Mouse (Mus musculus): ENCODE results near the gene Lsamp.

DNA sequence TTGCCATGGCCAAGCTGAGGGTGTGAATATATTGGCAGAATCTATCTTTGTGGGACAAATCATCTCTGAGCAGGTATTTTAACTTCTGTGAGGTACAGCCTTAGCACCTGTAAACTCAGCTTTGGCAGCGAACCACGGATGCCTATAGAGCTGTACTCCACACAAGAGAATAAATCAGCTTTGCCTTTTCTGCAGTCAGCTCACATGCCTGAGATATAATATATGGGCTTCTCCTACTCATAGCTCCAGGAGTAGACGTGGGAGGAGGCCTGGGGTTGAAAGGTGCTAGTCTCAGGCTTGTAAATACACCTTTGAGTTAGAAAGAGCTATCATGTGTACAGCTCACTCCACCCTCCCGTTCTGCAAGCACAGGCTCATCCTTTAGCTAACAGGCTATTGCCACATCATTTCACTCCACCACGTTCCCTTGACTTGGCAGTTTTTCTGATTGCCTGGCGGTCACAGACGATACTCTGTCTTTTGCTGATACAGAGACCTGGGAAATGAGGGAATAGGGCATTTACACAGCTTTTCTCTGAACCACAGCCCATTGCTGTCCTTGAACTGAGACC, 344.2 kb downstream of the Lsamp start:
- TF ChIP-seq CTCF (IDR thresholded peaks at IDR 0.05; ENCODE audit: low read depth, low read length) (no peak), POLR2A (IDR thresholded peaks at IDR 0.05; ENCODE audit: extremely low read depth, insufficient read depth, low read length) (no peak)
